Mouse (Mus musculus) forebrain, embryonic 13.5 days (tissue): ENCODE data around the gene Slc12a5. TPM values are rescaled to one million over a fixed set of nuclear protein-coding genes. Genes with fewer than 3 reads are reported as not detected.
A peak's percentile ranks its signal among the peaks of the same experiment; 100 is the strongest.

Experiments
- ATAC-seq: fragments of 200-750 bp; cut with Nextera tagmentation; 2 replicates; pipeline ENCODE4 v1.8.0; 2017
- H3K27ac ChIP-seq: fragments of 300-500 bp; sonication (generic); 2 replicates; pipeline ENCODE4 v1.5.1; 2015; ENCODE audit warnings: inconsistent platforms, mild to moderate bottlenecking, moderate library complexity
- H3K27me3 ChIP-seq: fragments of 300-500 bp; sonication (generic); 2 replicates; pipeline ENCODE4 v1.6.1; 2015; ENCODE audit warnings: mild to moderate bottlenecking, inconsistent platforms
- H3K36me3 ChIP-seq: fragments of 300-500 bp; sonication (generic); 2 replicates; pipeline ENCODE4 v1.6.1; 2015; ENCODE audit warnings: mild to moderate bottlenecking, inconsistent platforms; ENCODE audit not compliant: poor library complexity, severe bottlenecking
- H3K4me1 ChIP-seq: fragments of 300-500 bp; sonication (generic); 2 replicates; pipeline ENCODE4 v1.6.1; 2015; ENCODE audit warnings: inconsistent platforms
- H3K4me2 ChIP-seq: fragments of 300-500 bp; sonication (generic); 2 replicates; pipeline ENCODE4 v1.6.1; 2015; ENCODE audit warnings: inconsistent platforms, mild to moderate bottlenecking, moderate library complexity
- H3K4me3 ChIP-seq: fragments of 300-500 bp; sonication (generic); 2 replicates; pipeline ENCODE4 v1.5.1; 2015; ENCODE audit warnings: mild to moderate bottlenecking, inconsistent platforms
- H3K9ac ChIP-seq: fragments of 300-500 bp; sonication (generic); 2 replicates; pipeline ENCODE4 v1.6.1; 2015; ENCODE audit warnings: mild to moderate bottlenecking, inconsistent platforms
- H3K9me3 ChIP-seq: fragments of 300-500 bp; sonication (generic); replicated peaks from 2 replicates; pipeline ENCODE4 v1.6.1; 2016; ENCODE audit warnings: inconsistent platforms
- WGBS: fragments of 180-500 bp; shearing (Covaris S2); methylation state at CpG from one replicate; pipeline ENCODE4 v1.1.7; 2015; 5-methylcytosine and 5-hydroxymethylcytosine counted together
- polyA plus RNA-seq: library from polyadenylated mRNA; unstranded; fragments of >200 nt; fragmentation: Nextera tagmentation; extraction: Ambion mirVana; gene quantifications from 2 replicates; pipeline ENCODE4 v1.2.1, GENCODE M21; 2015

Gene Slc12a5
- 5.7 and 8.8 TPM in 2 replicates for polyA plus RNA-seq

DNA sequence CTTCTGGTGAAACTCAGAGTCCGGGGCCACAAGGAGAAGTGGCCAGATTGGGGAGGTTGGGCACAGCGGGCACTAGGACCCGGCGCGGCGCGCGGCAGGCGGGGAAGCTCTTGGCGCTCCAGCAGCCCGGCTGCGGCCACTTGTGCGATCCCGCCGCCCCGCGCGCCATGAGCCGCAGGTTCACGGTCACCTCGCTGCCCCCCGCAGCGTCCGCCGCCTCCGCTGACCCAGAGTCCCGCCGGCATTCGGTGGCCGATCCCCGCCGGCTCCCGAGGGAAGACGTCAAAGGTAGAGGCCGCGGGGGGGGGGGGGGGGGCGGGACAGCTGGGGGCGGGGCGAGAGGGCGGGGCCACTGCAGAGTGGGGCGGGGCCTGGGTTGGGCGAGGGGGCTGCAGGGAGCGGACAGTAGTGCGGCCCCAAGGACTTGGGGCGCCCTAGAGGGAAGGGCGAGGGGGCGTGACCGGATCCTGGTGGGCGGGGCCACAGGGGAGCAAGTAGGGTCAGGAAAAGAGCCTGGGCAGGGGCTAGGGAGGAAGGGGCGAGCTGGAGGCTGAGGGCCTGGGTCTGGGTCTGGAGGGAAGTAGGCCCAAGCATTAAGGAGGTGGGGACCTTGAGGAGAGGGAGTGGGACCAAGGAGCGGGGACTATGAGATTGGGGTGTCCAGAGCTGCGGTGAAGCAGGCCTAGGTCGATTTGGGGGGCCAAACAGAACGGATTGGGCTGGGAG, at the start of gene Slc12a5:
TSS of gene Slc12a5 (plus strand) at position 87 of the 726 bp plus-strand sequence.
- H3K4me3 ChIP-seq, result peak within 1 kb of the TSS; percentile 53
- no peaks in the 10 kb centered on the region for H3K36me3 ChIP-seq
- H3K27me3 ChIP-seq, result peaks cover 9% of the 10 kb centered on the region; the same call in 1 of the 2 replicates
- peaks cover 38% of the 10 kb centered on the region for H3K4me1 ChIP-seq
- peak; percentile 61 for ATAC-seq
- no peak within 1 kb of the TSS for H3K27ac ChIP-seq
- H3K9ac ChIP-seq, result peak within 1 kb of the TSS; percentile 64
- peak within 1 kb of the TSS; percentile 61 for H3K4me2 ChIP-seq
- WGBS, result under 1% methylated on average over 30 of the region's 54 CpGs
- no peaks in the 10 kb centered on the region for H3K9me3 ChIP-seq

- ATAC-seq, result peak; percentile 91
- H3K4me1 ChIP-seq, result peaks cover 24% of the 10 kb centered on the region
Observed at GRCm38 (mm10) chr2:164911086-164912048, 49.2 kb upstream of the Slc12a5 start, which contains the start of gene Zfp335. Gene Zfp335 (minus strand): TSS chr2:164911757.

DNA sequence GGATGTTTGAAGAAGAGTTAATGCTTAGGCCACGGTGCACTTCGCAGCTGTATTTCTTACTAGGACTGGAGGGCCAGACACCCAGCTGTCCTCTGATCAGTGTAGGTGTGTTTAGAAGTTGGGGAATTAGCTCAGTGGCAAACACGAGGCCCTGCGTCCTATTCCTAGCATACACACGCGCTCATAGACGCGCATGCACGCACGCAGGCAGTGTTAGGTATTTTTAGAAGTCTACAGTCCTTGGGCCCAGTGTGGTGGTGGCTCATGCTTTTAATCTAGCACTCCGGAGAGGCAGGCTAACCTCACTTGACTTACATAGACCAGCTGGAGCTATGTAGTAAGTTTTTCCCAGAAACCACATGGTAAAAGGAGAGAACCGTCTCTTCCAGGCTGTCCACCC, 48.5 kb upstream of the Slc12a5 start:
- peak overlapping the region; percentile 91 for H3K9ac ChIP-seq
- no peaks in the 10 kb centered on the region for H3K9me3 ChIP-seq
- H3K27ac ChIP-seq, result peak overlapping the region; percentile 98
- peaks cover 22% of the 10 kb centered on the region for H3K36me3 ChIP-seq
- no peaks in the 10 kb centered on the region for H3K27me3 ChIP-seq
- peaks cover 24% of the 10 kb centered on the region for H3K4me1 ChIP-seq
- WGBS, result 21% methylated on average over 12 of the region's 12 CpGs
- ATAC-seq, result peak; percentile 23
- peak overlapping the region; percentile 79 for H3K4me3 ChIP-seq
- H3K4me2 ChIP-seq, result peak overlapping the region; percentile 91

More at GRCm38 (mm10) chr2:164911086-164912048, 49.2 kb upstream of the Slc12a5 start, which contains the start of gene Zfp335:
- H3K4me3 ChIP-seq, result peak within 1 kb of the TSS; percentile 79
- under 1% methylated on average over 90 of the region's 91 CpGs for WGBS
- H3K27me3 ChIP-seq, result no peaks in the 10 kb centered on the region
- H3K9me3 ChIP-seq, result peaks cover 3% of the 10 kb centered on the region
- H3K36me3 ChIP-seq, result peaks cover 30% of the 10 kb centered on the region
- H3K9ac ChIP-seq, result peak within 1 kb of the TSS; percentile 91
- peak within 1 kb of the TSS; percentile 91 for H3K4me2 ChIP-seq
- H3K27ac ChIP-seq, result peak within 1 kb of the TSS; percentile 98

DNA sequence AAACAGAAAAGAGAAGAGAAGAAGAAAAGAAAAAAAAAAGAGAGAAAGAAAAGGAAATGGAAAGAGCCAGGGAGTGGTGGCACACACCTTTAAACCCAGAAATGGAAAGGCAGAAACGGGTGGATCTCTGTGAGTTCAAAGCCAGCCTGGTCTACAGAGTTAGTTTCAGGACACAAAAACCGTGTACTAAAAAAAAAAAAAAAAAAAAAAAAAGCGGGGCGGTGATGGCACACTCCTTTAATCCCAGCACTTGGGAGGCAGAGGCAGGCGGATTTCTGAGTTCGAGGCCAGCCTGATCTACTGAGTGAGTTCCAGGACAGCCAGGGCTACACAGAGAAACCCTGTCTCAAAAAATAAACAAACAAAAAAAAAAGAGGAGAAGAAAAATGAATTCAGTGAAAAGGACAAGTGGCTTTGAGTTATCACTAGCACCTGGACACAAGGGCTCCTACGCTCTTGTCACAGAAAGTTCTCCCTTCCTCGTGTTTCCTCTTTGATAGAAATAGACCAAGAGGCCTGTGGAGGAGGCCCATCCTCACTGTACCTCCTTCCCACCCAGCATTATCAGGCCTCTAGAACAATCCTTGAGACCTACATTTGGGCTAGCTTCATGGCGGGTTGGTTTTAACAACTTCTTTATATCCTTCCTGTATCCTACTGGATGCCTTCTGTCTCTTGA, 47.7 kb upstream of the Slc12a5 start:
- H3K9ac ChIP-seq, result no peak overlapping the region

DNA sequence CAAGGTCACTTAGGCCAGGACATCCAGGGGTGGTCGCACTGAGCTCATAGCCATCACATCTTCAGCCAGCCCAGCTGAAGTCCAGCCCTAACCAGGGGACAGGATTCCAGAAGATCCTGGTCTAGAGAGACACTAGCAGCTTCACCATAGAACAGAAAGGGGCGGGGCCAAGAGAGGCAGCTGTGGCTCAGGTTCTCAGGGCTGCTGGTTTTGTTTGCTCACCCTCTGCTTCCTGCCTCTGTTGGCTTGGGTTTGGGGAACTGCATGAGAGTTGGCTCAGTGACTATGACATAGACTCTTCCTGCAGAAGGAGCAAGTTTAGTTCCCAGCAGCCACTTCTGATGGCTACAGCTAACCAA, 47.2 kb upstream of the Slc12a5 start:
- Histone ChIP-seq H3K9ac (no peak overlapping the region), H3K4me3 (no peak overlapping the region), H3K9me3 (no peaks in the 10 kb centered on the region), H3K4me2 (no peak overlapping the region), H3K4me1 (peaks cover 24% of the 10 kb centered on the region), H3K36me3 (peaks cover 10% of the 10 kb centered on the region), H3K27ac (no peak overlapping the region), H3K27me3 (no peaks in the 10 kb centered on the region)
- 98% methylated on average over 2 of the region's 2 CpGs for WGBS
- no peak for ATAC-seq

More for the DNA sequence above, 47.7 kb upstream of the Slc12a5 start:
- peaks cover 24% of the 10 kb centered on the region for H3K4me1 ChIP-seq
- no peaks in the 10 kb centered on the region for H3K27me3 ChIP-seq
- WGBS, result 95% methylated on average over 9 of the region's 9 CpGs
- H3K27ac ChIP-seq, result no peak overlapping the region
- ATAC-seq, result no peak
- H3K4me3 ChIP-seq, result no peak overlapping the region
- H3K9me3 ChIP-seq, result no peaks in the 10 kb centered on the region
- H3K4me2 ChIP-seq, result peak overlapping the region; percentile 91
- H3K36me3 ChIP-seq, result peaks cover 15% of the 10 kb centered on the region

GRCm38 (mm10) chr2:164916820-164917219, 43.8 kb upstream of the Slc12a5 start:
- Histone ChIP-seq H3K27me3 (no peaks in the 10 kb centered on the region), H3K4me1 (peaks cover 7% of the 10 kb centered on the region), H3K27ac (no peak overlapping the region), H3K9ac (no peak overlapping the region; the same call in 1 of the 2 replicates), H3K36me3 (peaks cover 15% of the 10 kb centered on the region), H3K4me2 (no peak overlapping the region), H3K9me3 (no peaks in the 10 kb centered on the region), H3K4me3 (no peak overlapping the region)
- ATAC-seq, result no peak
- WGBS, result 93% methylated on average over 5 of the region's 5 CpGs

- Histone ChIP-seq H3K4me1 (peaks cover 2% of the 10 kb centered on the region), H3K4me2 (no peak overlapping the region), H3K27me3 (no peaks in the 10 kb centered on the region), H3K9ac (no peak overlapping the region), H3K9me3 (no peaks in the 10 kb centered on the region), H3K4me3 (no peak overlapping the region), H3K36me3 (peaks cover 15% of the 10 kb centered on the region), H3K27ac (no peak overlapping the region)
- 76% methylated on average over 10 of the region's 10 CpGs for WGBS
- no peak for ATAC-seq
Observed at GRCm38 (mm10) chr2:164917371-164917770, 43.2 kb upstream of the Slc12a5 start.

DNA sequence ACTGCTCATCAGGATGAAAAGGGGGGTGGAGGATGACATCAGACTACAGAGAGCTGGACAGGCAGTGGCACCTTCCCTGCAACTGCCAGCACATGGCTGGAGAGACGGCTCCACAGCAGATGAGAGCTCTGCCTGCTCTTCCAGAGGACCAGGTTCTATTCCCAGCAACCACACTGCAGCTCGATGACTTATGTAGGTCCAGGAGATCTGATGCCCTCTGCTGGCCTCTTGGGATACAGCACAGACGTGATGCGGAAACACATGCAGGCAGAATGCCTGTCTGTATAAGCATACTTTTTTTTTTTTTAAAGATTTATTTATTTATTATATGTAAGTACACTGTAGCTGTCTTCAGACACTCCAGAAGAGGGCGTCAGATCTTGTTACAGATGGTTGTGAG, 42.3 kb upstream of the Slc12a5 start:
- peaks cover 15% of the 10 kb centered on the region for H3K36me3 ChIP-seq
- no peak overlapping the region for H3K9ac ChIP-seq
- no peak overlapping the region for H3K27ac ChIP-seq
- WGBS, result 60% methylated on average over 5 of the region's 5 CpGs
- no peaks in the 10 kb centered on the region for H3K27me3 ChIP-seq
- H3K9me3 ChIP-seq, result no peaks in the 10 kb centered on the region
- H3K4me1 ChIP-seq, result peaks cover 3% of the 10 kb centered on the region
- H3K4me2 ChIP-seq, result no peak overlapping the region
- no peak for ATAC-seq
- H3K4me3 ChIP-seq, result no peak overlapping the region

- H3K27me3 ChIP-seq, result no peaks in the 10 kb centered on the region
- no peaks in the 10 kb centered on the region for H3K9me3 ChIP-seq
- no peak overlapping the region for H3K9ac ChIP-seq
- WGBS, result 62% methylated on average over 7 of the region's 7 CpGs
- peaks cover 14% of the 10 kb centered on the region for H3K4me1 ChIP-seq
- no peak overlapping the region for H3K4me3 ChIP-seq
- no peak overlapping the region for H3K27ac ChIP-seq
- H3K4me2 ChIP-seq, result no peak overlapping the region
- H3K36me3 ChIP-seq, result peaks cover 15% of the 10 kb centered on the region
- ATAC-seq, result 0 out of 2 replicates have a peak, but pooled peaks have one; percentile 37
Observed at GRCm38 (mm10) chr2:164921984-164922383, 38.6 kb upstream of the Slc12a5 start.

DNA sequence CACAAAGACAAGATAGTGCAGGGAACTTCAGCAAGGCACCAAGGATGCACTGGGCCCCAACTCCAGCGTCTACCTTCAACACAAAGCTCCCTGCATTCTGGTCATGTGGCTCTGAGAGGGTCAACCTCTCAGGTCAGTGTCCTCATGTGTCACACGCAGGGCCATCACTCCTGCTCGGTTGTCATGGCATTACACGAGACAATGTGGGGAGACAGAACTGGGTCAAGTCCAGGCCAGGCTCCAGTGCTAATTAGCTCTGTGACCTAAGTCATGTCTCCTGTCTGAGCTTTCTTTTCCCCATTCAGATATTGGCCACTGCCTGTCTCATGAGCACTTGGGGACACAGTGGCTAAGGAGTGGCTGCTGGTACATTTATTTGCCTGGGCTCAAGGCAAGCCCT, 37.3 kb upstream of the Slc12a5 start:
- Histone ChIP-seq H3K36me3 (peaks cover 15% of the 10 kb centered on the region), H3K4me2 (no peak overlapping the region), H3K27me3 (no peaks in the 10 kb centered on the region), H3K9me3 (no peaks in the 10 kb centered on the region), H3K27ac (no peak overlapping the region), H3K4me3 (no peak overlapping the region), H3K4me1 (peaks cover 14% of the 10 kb centered on the region), H3K9ac (no peak overlapping the region)
- WGBS, result 60% methylated on average over 4 of the region's 4 CpGs
- no peak for ATAC-seq

DNA sequence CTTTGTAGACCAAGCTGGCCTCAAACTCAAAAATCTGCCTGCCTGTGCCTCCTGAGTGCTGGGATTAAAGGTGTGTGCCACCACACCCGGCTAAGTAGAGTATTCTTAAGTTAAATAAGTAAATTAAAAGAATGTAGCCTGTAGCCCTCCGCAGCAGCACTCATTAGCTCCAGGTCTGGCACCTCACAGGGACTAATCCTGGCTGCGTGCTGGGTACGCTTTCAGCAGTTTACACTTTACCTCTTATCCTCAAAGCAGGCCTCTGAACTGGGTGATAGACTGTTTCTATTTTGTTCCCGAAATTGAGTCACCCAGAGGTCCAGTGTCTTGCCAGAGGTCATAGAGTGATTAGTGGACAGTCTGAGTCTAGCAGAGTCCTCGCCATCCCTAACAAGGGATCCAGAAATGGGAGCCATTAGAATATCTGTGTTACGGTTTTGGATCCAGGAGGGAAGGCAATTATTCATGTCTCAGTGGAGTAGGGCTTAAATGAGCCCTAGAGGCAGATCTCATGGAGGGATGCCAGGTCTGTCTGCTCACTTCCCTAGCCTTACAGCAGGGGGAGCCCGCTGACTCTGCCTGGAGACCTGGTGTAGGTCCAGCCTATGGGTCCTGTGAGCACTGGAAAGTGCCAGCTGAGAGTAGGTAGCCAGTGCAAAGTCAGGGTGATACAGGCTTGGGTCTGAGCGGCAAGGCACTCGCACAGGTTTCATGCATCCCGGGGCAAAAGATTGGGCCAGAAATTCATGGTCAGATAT, 36.3 kb upstream of the Slc12a5 start:
- Histone ChIP-seq H3K27me3 (no peaks in the 10 kb centered on the region), H3K9ac (no peak overlapping the region), H3K4me1 (peaks cover 14% of the 10 kb centered on the region), H3K36me3 (peaks cover 11% of the 10 kb centered on the region), H3K4me2 (no peak overlapping the region), H3K27ac (0 out of 2 replicates have a peak overlapping the region, but pooled peaks have one; percentile 5), H3K9me3 (no peaks in the 10 kb centered on the region), H3K4me3 (no peak overlapping the region)
- WGBS, result 27% methylated on average over 11 of the region's 11 CpGs
- peak; percentile 70 for ATAC-seq
